Mouse (Mus musculus): ENCODE results near the gene Zfp217.

Zfp217 gene

GRCm38 (mm10) chr2:170094220-170094619 lies 53.7 kb downstream of the Zfp217 start:
- DNase-seq, result no peak

GRCm38 (mm10) chr2:170091563-170092443 lies 56.1 kb downstream of the Zfp217 start:
- DNase-seq, result peak; percentile 34

- DNase-seq, result no peak
Measured at GRCm38 (mm10) chr2:170078442-170079017, 69.4 kb downstream of the Zfp217 start.

GRCm38 (mm10) chr2:170078041-170078440 lies 69.9 kb downstream of the Zfp217 start:
- no peak for DNase-seq

- no peak for DNase-seq
Measured at GRCm38 (mm10) chr2:170076941-170077490, 70.9 kb downstream of the Zfp217 start.

- no peak for DNase-seq
Measured at GRCm38 (mm10) chr2:170070641-170071241, 77.2 kb downstream of the Zfp217 start.

GRCm38 (mm10) chr2:170069976-170070375 lies 77.9 kb downstream of the Zfp217 start:
- no peak for DNase-seq

GRCm38 (mm10) chr2:170062378-170062777 lies 85.5 kb downstream of the Zfp217 start:
- no peak for DNase-seq

- peak; percentile 13 for DNase-seq
Measured at GRCm38 (mm10) chr2:170060066-170060465, 87.8 kb downstream of the Zfp217 start.

- no peak for DNase-seq
Measured at GRCm38 (mm10) chr2:170058774-170059173, 89.1 kb downstream of the Zfp217 start.

All from kidney, adult 11 months (tissue).